Mouse (Mus musculus) heart, postnatal 4 days (tissue): Measurements from ENCODE around the gene Klc3. TPM values are rescaled to one million over a fixed set of nuclear protein-coding genes. Genes with fewer than 3 reads are reported as not detected.

ENCODE experiments used
- DNase-seq: peaks from one replicate; pipeline ENCODE4 v3.0.0; 2021
- total RNA-seq, 2 experiments: library from RNA; stranded (reverse); gene quantifications; 2 replicates each; pipeline ENCODE4 v1.2.3; 2021

Gene Klc3
- total RNA-seq, 2 experiments from 2014 or later = 0.33 to 0.36 TPM

DNA sequence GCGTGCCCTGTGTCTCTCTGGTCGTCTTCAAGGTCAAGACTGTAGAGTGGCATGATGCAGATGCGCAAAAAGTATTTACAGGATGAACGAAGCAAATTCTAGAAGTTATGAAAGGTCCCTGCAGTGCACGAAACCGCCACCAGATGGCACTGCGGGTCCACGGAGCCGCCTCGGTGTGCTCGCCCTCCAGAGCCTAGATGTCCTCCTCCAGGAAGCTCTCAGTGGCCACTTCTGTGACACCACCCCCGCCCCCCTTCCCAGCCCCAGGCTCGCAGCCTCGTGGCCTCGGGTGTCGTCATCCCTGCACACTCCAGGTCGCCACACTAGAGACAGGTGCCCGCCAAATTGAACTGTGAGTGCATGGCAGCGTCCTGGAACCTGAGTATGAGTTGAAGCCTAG, 1.5 kb upstream of the Klc3 start:
- DNase-seq = peak; percentile 90

DNA sequence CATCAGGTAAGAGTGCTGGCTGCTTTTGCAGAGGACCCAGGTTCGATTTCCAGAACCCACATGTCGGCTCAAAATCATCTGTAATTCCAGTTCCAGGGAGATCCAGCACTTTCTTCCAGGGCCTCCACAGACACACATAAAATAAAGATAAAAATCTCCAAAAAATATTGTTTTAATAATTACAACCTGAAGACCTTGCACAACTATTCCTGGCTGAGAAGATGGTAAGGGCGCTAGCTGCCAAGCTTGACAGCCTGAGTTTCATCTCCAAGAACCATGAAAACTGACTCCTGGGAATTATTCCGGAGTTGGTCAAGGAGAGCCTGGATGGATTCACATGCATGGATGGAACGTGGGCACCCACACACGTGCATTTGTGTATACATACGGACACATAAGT, 572 bp upstream of the Klc3 start, which contains the start of gene Ckm:
Ckm (plus strand) TSS at position 301 of the 400 bp plus-strand sequence.
- DNase-seq = no peak

DNA sequence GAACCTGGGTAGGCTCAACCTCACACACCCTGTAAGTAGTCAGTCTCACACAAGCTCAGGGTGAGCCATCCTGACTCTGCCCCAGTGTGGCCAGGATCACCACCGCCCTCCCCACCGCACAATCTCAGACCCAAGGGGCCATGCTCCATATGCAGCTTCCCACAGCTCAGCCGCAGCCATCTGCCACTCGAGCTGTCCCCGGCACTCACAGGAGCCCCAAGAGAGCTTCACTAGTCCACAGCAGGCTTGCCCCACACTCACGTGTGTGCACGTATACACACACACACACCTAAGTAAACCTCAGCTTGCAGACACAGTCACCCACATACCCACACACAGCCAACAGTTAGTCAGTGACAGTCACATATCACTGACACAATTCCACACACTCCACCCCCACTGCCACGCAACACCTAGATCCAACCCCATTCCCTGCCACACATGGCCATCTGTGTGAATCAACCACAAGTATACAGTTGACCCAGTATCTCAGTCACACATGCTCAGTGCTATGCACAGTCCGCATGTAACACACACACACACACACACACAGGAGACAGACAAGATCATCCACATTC, 1.3 kb downstream of the Klc3 start:
- no peak for DNase-seq

DNA sequence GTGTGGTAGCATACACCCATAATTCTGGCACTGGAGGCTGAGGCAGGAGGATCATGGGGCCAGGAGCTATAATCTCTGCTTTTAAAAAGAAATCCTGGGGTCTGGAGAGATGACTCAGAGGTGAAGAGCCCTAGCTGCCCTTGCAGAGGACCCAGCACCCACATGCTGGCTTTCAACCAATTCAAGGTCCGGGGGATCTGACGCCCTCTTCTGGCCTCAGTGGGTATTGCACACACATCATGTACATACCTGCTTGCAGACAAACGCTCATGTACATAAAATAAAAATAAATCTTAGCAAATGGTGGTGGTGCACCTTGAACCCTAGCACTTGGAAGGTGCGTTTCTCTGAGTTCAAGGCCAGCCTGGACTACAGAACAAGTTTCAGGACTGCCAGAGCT, 3.0 kb downstream of the Klc3 start:
- DNase-seq = no peak

DNA sequence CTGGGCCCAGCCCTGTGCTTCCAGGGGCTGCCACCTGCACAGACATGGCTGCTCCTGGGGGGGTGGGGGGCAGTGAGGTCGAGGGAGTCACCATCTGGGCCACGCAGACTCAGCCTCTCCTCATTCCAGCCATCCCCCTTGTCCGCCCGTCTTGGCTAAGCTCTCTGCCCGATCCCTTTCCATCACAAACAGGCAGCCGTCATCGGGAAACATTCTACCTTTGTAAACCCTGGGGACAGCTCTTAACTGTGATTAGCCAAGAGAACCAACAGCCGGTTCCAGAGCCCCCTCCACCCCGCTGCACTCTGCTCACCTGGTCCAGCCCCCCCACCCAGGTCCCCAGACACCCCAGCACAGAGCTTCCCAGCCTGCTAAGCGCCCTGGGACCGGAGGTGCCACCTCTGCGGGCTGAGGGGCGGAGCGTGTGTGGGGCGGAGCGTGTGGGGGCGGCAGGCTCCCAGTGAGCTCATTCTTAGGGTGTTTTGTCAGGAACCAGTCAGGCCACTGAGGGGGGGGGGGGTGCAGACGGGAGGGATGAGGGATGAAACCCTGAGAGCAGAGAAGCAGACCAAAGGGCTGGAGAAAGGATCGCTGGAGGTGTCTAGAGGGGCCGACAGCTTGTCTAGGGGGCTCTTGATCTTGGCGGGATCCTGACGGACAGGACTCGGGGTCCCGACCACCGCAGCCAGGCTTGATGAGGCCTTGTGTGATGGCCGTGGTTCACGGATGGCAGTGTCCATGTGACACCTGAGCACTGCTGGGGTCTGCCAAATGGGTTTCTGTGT, 4.2 kb downstream of the Klc3 start:
- peak; percentile 53 for DNase-seq

DNA sequence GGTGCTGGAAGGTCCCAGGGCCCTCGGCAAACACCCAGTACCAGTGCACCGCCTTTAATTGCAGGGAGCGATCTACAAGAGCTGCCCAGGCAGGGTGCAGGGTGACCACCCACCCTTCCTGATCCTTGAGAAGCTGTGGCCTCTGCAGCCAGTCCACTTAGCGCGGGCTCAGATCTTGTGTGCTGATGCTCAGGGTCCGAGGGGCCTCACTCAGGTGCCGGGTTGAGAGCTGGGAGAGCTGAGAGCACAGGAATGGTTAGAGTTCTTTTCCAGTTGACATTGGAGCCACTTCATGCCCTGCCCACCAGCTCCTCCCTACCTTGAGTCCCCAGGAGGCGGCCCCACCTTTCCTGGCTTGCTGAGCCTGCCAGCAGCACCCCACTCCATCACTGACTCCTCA, 9.4 kb downstream of the Klc3 start:
- DNase-seq = no peak

DNA sequence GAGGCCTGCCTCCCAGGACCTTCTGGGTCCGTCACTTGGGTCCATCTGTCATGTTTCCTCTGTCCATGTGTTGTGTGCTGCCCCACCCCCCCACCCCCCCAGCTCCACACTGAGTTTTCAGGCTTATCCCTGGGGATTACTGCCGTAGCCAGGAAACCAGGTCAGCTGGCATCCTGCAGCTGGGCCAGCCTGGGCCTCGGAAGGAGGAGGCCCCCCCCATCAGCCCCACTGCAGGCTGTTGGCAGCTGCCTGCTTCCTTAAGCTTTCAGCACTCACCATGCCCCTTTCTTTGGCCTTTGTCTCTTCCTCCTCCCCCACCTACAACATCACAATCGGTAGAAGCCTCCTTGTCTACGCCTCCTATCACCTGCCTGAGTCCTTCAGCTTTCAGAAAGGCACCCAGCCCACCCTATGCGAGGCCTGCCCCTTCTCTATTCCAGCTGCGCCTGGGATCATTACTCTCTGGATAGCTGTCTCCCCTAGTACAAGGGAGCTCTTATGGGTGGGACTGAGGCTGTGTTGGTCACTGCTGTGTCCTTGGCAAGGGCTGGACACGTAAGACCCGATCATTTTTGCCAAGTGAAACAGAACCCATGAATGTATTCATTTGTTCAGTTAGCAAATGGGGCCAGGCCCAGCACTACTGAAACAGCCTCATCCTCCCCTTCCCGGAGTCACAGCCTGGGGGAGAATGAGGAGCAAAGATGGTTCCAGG, 15.0 kb downstream of the Klc3 start:
- DNase-seq = no peak

DNA sequence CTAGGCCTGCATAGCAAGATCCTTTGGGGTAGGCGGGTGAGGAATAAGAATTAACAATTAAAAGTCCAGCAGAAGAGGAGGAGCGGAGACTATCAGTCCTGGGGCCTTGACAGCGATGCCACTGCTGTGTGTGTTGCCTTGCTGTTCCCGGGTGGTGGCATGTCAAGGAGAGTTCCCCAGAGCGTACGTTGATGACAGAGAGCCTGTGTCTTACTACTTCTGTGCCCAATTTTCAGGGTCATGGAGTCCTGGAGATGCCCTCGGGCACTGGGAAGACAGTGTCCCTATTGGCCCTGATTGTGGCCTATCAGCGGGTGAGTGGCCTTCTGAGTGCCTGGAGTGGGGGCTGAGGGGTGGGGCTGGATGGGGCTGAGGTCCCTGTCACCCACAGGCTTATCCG, 20.2 kb downstream of the Klc3 start:
- DNase-seq = no peak

DNA sequence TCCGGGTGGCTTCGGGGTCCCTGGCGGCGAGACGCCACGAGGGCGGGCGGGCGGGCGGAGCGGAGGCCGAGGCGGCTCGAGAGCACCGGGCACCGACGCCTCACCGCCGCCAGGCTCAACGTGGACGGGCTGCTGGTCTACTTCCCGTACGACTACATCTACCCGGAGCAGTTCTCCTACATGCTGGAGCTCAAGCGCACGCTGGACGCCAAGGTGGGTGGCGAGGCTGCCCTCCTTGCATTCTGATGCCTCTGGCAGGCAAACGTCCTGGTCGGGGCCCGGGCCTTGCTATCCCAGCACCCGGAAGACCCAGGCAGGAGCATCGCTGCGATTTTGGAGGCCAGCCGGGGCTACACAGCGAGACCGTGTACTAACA, 21.8 kb downstream of the Klc3 start:
- peak; percentile 45 for DNase-seq

DNA sequence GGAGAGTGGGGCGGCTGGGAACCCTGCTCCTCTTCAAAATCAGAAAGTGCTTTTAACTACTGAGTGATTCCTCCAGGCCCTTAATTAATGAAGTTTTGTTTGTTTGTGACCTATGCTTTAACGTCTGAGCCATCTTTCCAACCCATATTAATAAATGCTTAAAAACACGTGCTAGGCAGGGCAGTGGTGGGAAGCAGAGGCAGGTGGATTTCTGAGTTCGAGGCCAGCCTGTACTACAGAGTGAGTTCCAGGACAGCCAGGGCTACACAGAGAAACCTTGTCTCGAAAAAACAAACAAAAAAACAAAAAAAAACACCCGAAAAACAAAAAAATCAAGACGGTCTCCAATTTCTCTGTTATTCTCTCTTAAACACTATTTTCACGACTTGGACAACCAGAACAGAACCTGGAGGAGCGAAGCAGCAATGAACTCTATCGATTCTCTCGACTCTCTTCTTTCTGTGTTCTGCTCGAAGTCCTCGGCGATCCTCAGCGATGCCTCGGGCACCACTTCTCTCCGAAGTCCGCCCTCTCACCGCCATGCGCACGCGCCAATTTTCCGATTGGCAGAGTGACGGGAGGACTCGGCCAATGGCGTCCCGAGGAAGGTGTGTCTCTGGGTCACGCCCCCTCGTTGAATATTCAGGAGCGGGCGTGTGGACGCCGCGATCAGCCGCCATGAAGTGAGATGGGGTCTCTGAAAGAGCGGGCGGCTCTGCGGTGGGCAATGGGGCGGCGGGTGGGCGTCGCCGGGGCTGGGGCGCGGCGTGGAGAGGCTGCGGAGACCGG, 22.3 kb downstream of the Klc3 start, which contains the start of gene Ercc2:
Ercc2 (plus strand) TSS at position 634 of the 789 bp plus-strand sequence.
- DNase-seq = peak; percentile 100

DNA sequence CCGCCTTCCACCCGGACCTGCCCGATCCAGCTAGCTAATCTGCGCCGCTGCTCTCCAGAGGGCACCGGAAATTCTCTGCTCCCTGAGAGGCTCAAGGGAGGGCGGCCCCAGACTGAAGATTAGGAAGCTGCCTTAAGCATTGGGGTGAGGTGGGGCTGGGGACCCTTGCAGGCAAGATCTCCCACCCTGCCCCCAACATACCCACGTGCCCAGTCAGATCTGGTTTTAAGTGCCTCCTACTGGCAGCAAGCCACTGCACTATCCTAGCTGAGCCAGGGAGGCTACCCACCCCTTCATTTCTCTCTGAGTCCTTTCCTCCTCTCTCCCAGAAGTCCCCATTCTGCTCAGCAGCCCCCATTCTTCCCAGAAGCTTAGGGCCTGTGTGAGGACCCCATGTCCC, 25.9 kb downstream of the Klc3 start:
- DNase-seq = peak; percentile 56

DNA sequence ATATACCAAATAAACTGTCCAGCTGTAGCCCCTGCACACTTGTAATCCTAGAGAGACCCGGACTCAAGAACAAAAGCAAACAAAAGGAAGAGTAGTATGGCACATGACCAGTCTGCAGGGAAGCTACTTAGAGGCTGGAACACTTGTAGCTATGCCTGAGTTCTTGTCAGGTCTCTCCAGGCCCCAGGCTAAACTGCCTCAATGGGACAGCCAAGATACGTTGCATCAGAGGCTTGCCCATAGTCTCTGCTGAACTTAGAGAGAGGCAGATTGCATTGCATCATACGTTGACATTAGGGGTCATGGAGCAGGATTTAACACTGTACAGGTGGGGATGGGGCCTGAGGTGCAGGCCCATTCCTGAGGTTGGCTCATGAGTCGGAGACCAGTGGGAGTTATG, 27.9 kb downstream of the Klc3 start:
- DNase-seq = no peak

DNA sequence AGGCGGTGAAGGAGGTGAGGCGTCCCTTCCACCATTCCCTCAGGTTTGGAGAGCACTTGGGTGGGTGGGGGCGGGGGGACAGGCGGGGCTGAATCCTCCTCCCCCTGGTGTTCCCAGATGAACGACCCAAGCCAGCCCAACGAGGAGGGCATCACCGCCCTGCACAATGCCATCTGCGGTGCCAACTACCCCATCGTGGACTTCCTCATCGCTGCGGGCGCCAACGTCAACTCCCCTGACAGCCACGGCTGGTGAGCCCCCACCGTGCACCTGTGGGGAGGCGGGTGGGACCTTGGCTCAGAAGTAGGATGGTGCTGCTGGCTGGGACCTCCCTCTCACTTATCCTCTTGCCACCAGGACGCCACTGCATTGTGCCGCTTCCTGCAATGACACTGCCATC, 28.5 kb downstream of the Klc3 start:
- no peak for DNase-seq

DNA sequence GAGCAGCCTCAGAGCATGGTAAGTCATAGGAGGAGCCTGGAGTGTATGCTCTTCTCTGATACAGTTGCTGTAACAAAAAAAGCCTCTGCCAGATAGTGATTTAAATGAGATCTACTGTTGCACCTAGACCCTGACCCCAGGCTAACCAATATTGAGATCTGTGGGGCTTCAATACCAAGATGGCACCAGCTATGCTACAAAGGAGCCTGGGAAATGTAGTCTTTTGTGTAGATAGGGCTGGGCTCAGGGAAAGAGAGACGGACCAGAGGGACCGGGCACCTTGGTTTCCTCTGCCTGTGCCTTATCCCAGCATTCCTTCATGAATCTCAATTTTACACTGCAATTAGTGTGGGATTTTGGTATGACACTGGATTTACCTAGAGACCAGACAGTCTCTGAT, 30.5 kb downstream of the Klc3 start:
- DNase-seq = no peak

DNA sequence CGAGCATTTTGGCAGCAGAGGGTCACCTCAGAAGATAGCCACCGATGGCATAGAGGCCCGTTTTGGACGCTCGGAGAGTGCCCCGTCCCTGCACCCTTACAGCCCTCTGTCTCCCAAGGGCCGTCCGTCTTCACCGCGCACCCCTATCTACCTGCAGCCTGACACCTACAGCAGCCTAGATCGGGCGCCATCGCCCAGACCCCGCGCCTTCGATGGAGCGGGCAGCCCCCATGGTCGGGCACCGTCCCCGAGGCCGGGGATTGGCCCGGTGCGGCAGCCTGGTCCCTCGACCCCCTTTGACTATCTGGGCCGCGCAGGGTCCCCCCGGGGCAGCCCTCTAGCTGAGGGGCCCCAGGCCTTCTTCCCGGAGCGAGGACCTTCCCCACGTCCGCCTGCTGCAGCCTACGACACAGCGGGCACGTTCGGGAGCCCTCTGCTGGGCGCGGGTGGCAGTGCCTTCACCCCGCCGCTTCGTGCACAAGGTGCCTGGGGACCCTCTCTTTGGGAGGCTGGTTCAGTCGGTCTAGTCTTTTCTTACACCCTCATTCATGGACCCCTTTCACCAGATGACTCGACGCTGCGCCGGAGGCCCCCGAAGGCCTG, 34.0 kb downstream of the Klc3 start:
- DNase-seq = peak; percentile 71

DNA sequence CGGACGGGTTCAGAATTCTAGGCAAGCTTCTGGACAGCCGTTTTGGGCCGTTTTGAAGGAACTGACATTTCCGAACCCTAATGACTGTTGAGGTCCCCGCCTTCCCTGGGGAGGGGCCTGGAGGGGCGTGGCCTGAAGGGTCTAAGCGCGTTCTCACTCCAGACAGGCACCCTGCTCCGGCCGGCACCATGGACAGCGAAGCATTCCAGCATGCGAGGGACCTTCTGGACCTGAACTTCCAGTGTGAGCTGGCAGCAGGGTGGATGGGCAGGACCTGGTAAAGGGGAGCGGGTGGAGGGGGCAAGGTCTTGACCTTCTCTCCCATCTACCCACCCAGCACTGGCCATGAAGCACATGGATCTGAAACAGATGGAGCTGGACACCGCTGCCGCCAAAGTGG, 35.5 kb downstream of the Klc3 start:
- peak; percentile 74 for DNase-seq

DNA sequence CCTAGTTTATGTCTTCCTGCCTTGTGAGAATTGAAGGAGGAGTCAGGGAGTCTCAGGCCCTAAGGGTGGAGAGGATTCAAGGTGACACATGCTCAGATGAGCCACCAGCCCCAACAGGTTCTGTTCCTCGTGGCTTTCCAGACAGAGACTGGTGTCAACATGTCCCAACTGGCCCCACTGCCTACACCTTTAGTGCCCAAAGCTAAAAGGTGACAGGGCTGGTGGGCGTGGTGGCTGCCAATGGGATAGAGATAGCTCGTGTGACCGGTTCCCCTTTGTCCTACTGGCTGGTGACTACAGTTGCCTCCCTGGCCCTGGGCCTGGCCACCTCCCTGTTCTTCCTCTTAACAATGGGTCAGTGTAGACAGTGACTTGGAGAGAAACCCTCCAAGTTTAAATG, 38.5 kb downstream of the Klc3 start:
- no peak for DNase-seq

DNA sequence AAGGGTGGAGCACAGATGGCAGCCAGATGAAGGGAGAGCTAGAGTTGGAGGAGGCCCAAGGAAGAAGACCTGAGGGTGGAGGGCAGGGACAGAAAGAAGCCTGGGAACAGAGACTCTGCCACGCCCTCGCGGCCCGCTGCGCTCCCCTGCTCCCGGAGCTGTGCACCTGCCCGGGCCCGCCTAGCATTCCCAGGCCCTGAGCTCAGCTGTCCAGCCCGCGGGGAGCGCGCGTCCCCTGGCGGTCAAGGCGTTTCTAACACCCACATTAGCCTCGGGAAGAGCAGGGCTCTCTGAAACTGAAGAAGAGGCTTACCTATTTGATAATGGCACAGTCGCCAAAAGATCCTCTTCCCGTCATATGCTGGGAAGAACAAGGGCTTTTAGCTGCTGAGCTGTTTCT, 40.0 kb downstream of the Klc3 start:
- peak; percentile 84 for DNase-seq

DNA sequence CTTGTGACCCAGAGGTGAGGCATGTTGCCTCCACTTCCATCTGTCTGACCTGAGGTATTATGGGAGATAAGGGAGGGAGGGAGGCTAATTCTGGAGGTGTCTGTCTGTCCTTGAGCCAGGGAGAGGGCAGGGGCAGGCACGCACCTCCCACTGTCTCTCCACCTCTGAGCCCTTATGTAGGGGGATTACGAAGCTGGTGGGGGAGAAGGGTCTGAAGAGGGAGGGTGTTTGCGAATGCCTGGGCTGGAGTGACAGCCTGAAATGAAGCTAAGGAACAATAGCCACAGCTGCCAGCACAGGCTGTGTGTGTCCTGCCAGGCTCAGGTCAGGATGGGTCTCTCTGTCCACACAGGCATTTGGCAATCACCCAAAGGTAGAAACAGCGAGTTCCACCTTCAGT, 41.6 kb downstream of the Klc3 start:
- DNase-seq = peak; percentile 49

DNA sequence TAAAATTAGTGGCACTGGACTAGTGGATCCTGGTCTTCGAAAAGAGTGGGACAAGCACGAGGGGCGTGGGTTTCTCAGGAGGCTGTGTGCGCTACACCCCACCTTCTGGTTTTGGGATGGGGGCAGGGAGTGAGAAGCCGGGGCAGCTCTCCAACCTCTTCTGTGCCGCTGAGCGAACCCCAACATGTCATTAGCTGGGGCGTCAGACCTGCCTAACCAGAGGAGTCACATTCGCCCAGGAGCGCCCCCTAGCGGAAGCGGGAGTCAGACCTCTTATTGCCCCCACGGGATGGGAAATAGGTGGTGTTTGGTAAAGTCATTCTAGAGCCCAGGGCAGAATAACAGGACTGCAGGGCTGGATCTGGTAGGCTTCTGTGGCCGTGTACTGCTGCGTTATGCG, 42.2 kb downstream of the Klc3 start:
- peak; percentile 89 for DNase-seq

DNA sequence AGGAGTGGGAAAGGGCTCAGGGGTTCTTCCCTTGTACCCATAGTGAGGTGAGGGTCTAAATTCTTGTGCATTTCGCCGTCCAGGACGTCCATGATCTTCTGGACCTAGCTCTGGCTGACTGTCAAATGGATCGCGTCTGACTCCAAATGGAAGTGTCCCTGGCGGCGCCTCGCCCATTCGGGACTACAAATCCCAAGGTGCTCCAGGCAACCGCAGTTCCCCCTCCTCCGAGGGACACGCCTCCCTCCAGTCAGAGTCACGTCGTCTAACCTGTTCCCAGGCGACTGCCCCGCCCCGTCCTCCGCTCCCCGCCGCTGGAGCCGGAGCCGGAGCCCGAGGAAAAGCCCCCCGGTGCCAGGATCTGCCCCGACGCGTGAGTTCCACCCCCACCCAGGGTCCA, 43.0 kb downstream of the Klc3 start:
- DNase-seq = peak; percentile 93

DNA sequence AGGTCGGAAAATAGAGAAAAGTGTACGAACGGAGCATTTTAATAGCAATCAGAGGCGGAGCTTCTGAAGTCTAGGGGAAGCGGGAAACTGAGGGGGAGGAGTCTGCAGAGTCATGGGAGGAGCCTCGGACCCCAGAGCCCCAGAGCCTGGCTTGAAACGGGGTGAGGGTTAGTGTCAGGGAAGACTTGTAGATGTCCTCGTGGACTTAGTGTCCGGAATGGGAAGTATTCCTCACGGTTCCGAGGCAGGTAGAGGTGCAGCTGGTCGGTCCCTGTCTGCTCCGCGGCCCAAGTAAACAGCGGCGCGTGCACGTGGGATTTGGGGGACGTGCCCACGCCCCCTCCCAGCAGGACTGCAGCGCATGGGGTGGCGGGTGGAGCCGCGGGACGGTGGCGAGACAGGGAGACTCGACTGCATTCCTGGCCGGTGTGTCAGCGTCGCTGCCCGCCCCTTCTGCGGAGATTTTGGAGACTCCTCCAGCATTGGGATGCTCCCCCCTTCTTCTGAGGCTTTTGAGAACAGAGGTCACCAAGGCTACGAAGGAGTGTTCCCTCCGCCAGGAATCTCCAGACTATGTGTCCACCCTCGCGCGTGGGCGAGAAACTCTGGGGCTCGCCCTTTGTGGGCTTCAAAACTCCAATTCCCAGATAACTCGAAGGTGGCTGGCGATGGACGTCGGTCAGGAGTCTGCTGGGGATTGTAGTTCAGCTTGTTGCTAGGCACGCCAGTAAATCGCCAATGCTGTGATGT, 43.8 kb downstream of the Klc3 start:
- peak; percentile 77 for DNase-seq
